Mouse (Mus musculus): ENCODE measurements around the gene Zbtb25.

Zbtb25 gene

GRCm38 (mm10) chr12:76369206-76369977 lies at the start of gene Zbtb25:
Gene Zbtb25 (minus strand): TSS chr12:76369602.
- peak; percentile 95 for DNase-seq

- no peak for DNase-seq
Observed at GRCm38 (mm10) chr12:76418346-76418745, 48.9 kb upstream of the Zbtb25 start.

GRCm38 (mm10) chr12:76417433-76417854 lies 48.0 kb upstream of the Zbtb25 start, which contains the start of gene Ppp1r36:
Gene Ppp1r36 (plus strand): TSS chr12:76417538.
- no peak for DNase-seq

GRCm38 (mm10) chr12:76415383-76416010 lies 46.1 kb upstream of the Zbtb25 start:
- DNase-seq = no peak

GRCm38 (mm10) chr12:76409166-76409565 lies 39.8 kb upstream of the Zbtb25 start:
- DNase-seq = no peak

GRCm38 (mm10) chr12:76407184-76407583 lies 37.8 kb upstream of the Zbtb25 start:
- DNase-seq = no peak

GRCm38 (mm10) chr12:76405971-76406370 lies 36.6 kb upstream of the Zbtb25 start:
- peak; percentile 10 for DNase-seq

- peak; percentile 35 for DNase-seq
Observed at GRCm38 (mm10) chr12:76405183-76405970, 36.0 kb upstream of the Zbtb25 start.

GRCm38 (mm10) chr12:76404836-76405182 lies 35.4 kb upstream of the Zbtb25 start:
- peak; percentile 8 for DNase-seq

- peak; percentile 99 for DNase-seq
Observed at GRCm38 (mm10) chr12:76403886-76404537, 34.6 kb upstream of the Zbtb25 start, which contains the start of gene Hspa2. Gene Hspa2 (plus strand): TSS chr12:76404176.

- DNase-seq = no peak
Observed at GRCm38 (mm10) chr12:76402991-76403885, 33.8 kb upstream of the Zbtb25 start.

GRCm38 (mm10) chr12:76401674-76402073 lies 32.3 kb upstream of the Zbtb25 start:
- no peak for DNase-seq

- DNase-seq = no peak
Observed at GRCm38 (mm10) chr12:76397281-76397680, 27.9 kb upstream of the Zbtb25 start.

GRCm38 (mm10) chr12:76392979-76393378 lies 23.6 kb upstream of the Zbtb25 start:
- DNase-seq = no peak

GRCm38 (mm10) chr12:76391595-76392271 lies 22.3 kb upstream of the Zbtb25 start:
- DNase-seq = no peak

- peak; percentile 19 for DNase-seq
Observed at GRCm38 (mm10) chr12:76388794-76389193, 19.4 kb upstream of the Zbtb25 start.

- no peak for DNase-seq
Observed at GRCm38 (mm10) chr12:76385342-76385741, 15.9 kb upstream of the Zbtb25 start.

GRCm38 (mm10) chr12:76380151-76380550 lies 10.7 kb upstream of the Zbtb25 start:
- DNase-seq = no peak

GRCm38 (mm10) chr12:76378556-76378955 lies 9.2 kb upstream of the Zbtb25 start:
- no peak for DNase-seq

- DNase-seq = no peak
Observed at GRCm38 (mm10) chr12:76377726-76378125, 8.3 kb upstream of the Zbtb25 start.

- DNase-seq = no peak
Observed at GRCm38 (mm10) chr12:76377059-76377458, 7.7 kb upstream of the Zbtb25 start.
